Mouse (Mus musculus) MEL (cell line): Measurements from ENCODE around the gene Cga. TPM values are rescaled to one million over a fixed set of nuclear protein-coding genes. Genes with fewer than 3 reads are reported as not detected.

ENCODE experiments used
- DNase-seq: peaks from one replicate; pipeline ENCODE4 v3.0.0; 2011; ENCODE audit warnings: low read depth, low spot score
- H3K27ac ChIP-seq: 2 replicates; pipeline ENCODE4 v1.5.1; 2012; ENCODE audit warnings: low read depth, mild to moderate bottlenecking, control low read depth, low read length, moderate library complexity; ENCODE audit not compliant: control insufficient read depth
- H3K27me3 ChIP-seq, 2 experiments: fragments of 150-350 bp in 1 of 2; sonication (generic) in 1 of 2; 2 replicates each; pipeline ENCODE4 v1.6.1; 2012; ENCODE audit warnings: low read length in 2 of 2, mild to moderate bottlenecking in 2 of 2, improper control_type of control experiment in 1 of 2, moderate library complexity in 1 of 2; ENCODE audit not compliant: insufficient read depth in 2 of 2, control insufficient read depth in 1 of 2
- H3K36me3 ChIP-seq, 2 experiments: 2 replicates each; pipeline ENCODE4 v1.6.1; 2012 to 2014; ENCODE audit warnings: low read length in 2 of 2, improper control_type of control experiment in 1 of 2, inconsistent platforms in 1 of 2, mild to moderate bottlenecking in 1 of 2; ENCODE audit not compliant: insufficient read depth in 2 of 2, control insufficient read depth in 1 of 2
- H3K4me1 ChIP-seq, 2 experiments: fragments of 150-350 bp in 1 of 2; sonication (generic) in 1 of 2; 2 replicates each; pipeline ENCODE4 v1.6.1; 2012; ENCODE audit warnings: low read length in 2 of 2, improper control_type of control experiment in 1 of 2, mild to moderate bottlenecking in 1 of 2; ENCODE audit not compliant: insufficient read depth in 2 of 2, control insufficient read depth in 1 of 2
- H3K4me3 ChIP-seq, 2 experiments: fragments of 150-350 bp in 1 of 2; sonication (generic) in 1 of 2; 2 replicates each; pipeline ENCODE4 v1.5.1; 2012; ENCODE audit warnings: low read depth in 2 of 2, low read length in 2 of 2, mild to moderate bottlenecking in 2 of 2, moderate library complexity in 2 of 2, control low read depth in 1 of 2, improper control_type of control experiment in 1 of 2; ENCODE audit not compliant: control insufficient read depth in 1 of 2, insufficient read depth in 1 of 2
- H3K79me2 ChIP-seq: 2 replicates; pipeline ENCODE4 v1.6.1; 2012; ENCODE audit warnings: mild to moderate bottlenecking, low read length, moderate library complexity; ENCODE audit not compliant: control insufficient read depth, poor library complexity, insufficient read depth
- H3K9ac ChIP-seq: 2 replicates; pipeline ENCODE4 v1.6.1; 2012; ENCODE audit warnings: low read depth, mild to moderate bottlenecking, control low read depth, low read length, moderate library complexity; ENCODE audit not compliant: control insufficient read depth, poor library complexity, severe bottlenecking
- H3K9me3 ChIP-seq: fragments of 150-350 bp; sonication (generic); replicated peaks from 2 replicates; pipeline ENCODE4 v1.6.1; 2012; ENCODE audit warnings: mild to moderate bottlenecking, low read length, improper control_type of control experiment, moderate library complexity; ENCODE audit not compliant: insufficient read depth
- BHLHE40 ChIP-seq: IDR thresholded peaks from 2 replicates; pipeline ENCODE4 v1.6.1; 2012; ENCODE audit warnings: low read depth, mild to moderate bottlenecking, inconsistent platforms, low read length, improper control_type of control experiment, borderline replicate concordance
- CHD1 ChIP-seq: IDR thresholded peaks from 2 replicates; pipeline ENCODE4 v1.6.1; 2012; ENCODE audit warnings: low read depth, mild to moderate bottlenecking, inconsistent platforms, low read length, improper control_type of control experiment
- CHD2 ChIP-seq: IDR thresholded peaks from 2 replicates; pipeline ENCODE4 v1.6.1; 2011; ENCODE audit warnings: low read length, improper control_type of control experiment
- CTCF ChIP-seq, 3 experiments: IDR thresholded peaks in 2 of 3; conservative IDR thresholded peaks in 1 of 3; 2 replicates each; pipeline ENCODE4 v1.5.1; 2011 to 2012; ENCODE audit warnings: low read length in 3 of 3, low read depth in 2 of 3, mild to moderate bottlenecking in 2 of 3, improper control_type of control experiment in 1 of 3, inconsistent platforms in 1 of 3, mixed read lengths in 1 of 3, moderate library complexity in 1 of 3; ENCODE audit not compliant: control insufficient read depth in 1 of 3, insufficient read depth in 1 of 3, poor library complexity in 1 of 3, severe bottlenecking in 1 of 3
- E2F4 ChIP-seq: IDR thresholded peaks from 2 replicates; pipeline ENCODE4 v1.6.1; 2011; ENCODE audit warnings: low read depth, low read length, improper control_type of control experiment, borderline replicate concordance
- ELF1 ChIP-seq: IDR thresholded peaks from 2 replicates; pipeline ENCODE4 v1.6.1; 2014; ENCODE audit warnings: low read depth, mild to moderate bottlenecking, inconsistent platforms, low read length, improper control_type of control experiment, moderate library complexity
- EP300 ChIP-seq, 2 experiments: IDR thresholded peaks; 2 replicates each; pipeline ENCODE4 v1.6.1; 2011; ENCODE audit warnings: improper control_type of control experiment in 2 of 2, low read length in 2 of 2, low read depth in 1 of 2, mild to moderate bottlenecking in 1 of 2
- GATA1 ChIP-seq: IDR thresholded peaks from 2 replicates; pipeline ENCODE4 v1.6.1; 2011; ENCODE audit warnings: low read depth, low read length, improper control_type of control experiment
- HCFC1 ChIP-seq: IDR thresholded peaks from 2 replicates; pipeline ENCODE4 v1.6.1; 2012; ENCODE audit warnings: low read depth, mild to moderate bottlenecking, inconsistent platforms, low read length, improper control_type of control experiment, moderate library complexity
- JUND ChIP-seq: IDR thresholded peaks from 2 replicates; pipeline ENCODE4 v1.6.1; 2011; ENCODE audit warnings: low read depth, mild to moderate bottlenecking, improper control_type of control experiment, low read length
- MAX ChIP-seq: IDR thresholded peaks from 2 replicates; pipeline ENCODE4 v1.6.1; 2011; ENCODE audit warnings: low read length, improper control_type of control experiment
- MEF2A ChIP-seq: IDR thresholded peaks from 2 replicates; pipeline ENCODE4 v1.6.1; 2014; ENCODE audit warnings: low read depth, mild to moderate bottlenecking, inconsistent platforms, low read length, improper control_type of control experiment; ENCODE audit not compliant: poor library complexity, insufficient replicate concordance, severe bottlenecking; ENCODE audit errors: extremely low read depth
- MXI1 ChIP-seq: IDR thresholded peaks from 2 replicates; pipeline ENCODE4 v1.6.1; 2011; ENCODE audit warnings: mild to moderate bottlenecking, low read depth, low read length, improper control_type of control experiment
- MYB ChIP-seq: IDR thresholded peaks from 2 replicates; pipeline ENCODE4 v1.6.1; 2011; ENCODE audit warnings: mild to moderate bottlenecking, low read depth, low read length, improper control_type of control experiment
- MYC ChIP-seq: IDR thresholded peaks from 2 replicates; pipeline ENCODE4 v1.6.1; 2011; ENCODE audit warnings: low read depth, mild to moderate bottlenecking, low read length, improper control_type of control experiment, moderate library complexity
- NRF1 ChIP-seq: IDR thresholded peaks from 2 replicates; pipeline ENCODE4 v1.6.1; 2014; ENCODE audit warnings: low read depth, mild to moderate bottlenecking, inconsistent platforms, low read length, improper control_type of control experiment, moderate library complexity; ENCODE audit not compliant: poor library complexity, insufficient read depth, severe bottlenecking
- POLR2A ChIP-seq, 2 experiments: IDR thresholded peaks; 2 replicates each; pipeline ENCODE4 v1.6.1; 2011 to 2012; ENCODE audit warnings: low read length in 2 of 2, mild to moderate bottlenecking in 2 of 2, control low read depth in 1 of 2, improper control_type of control experiment in 1 of 2, low read depth in 1 of 2, moderate library complexity in 1 of 2; ENCODE audit not compliant: control insufficient read depth in 1 of 2, insufficient read depth in 1 of 2, poor library complexity in 1 of 2
- POLR2AphosphoS2 ChIP-seq: IDR thresholded peaks from 2 replicates; pipeline ENCODE4 v1.6.1; 2011; ENCODE audit warnings: low read length, improper control_type of control experiment
- POLR2AphosphoS5 ChIP-seq: IDR thresholded peaks from 2 replicates; pipeline ENCODE4 v1.6.1; 2012; ENCODE audit warnings: low read depth, borderline replicate concordance, mild to moderate bottlenecking, inconsistent platforms, low read length, moderate library complexity, mixed read lengths
- RAD21 ChIP-seq: IDR thresholded peaks from 2 replicates; pipeline ENCODE4 v1.6.1; 2011; ENCODE audit warnings: mild to moderate bottlenecking, low read depth, low read length, improper control_type of control experiment
- RCOR1 ChIP-seq: IDR thresholded peaks from 2 replicates; pipeline ENCODE4 v1.6.1; 2012; ENCODE audit warnings: low read depth, mild to moderate bottlenecking, inconsistent platforms, low read length, improper control_type of control experiment
- SIN3A ChIP-seq: IDR thresholded peaks from 2 replicates; pipeline ENCODE4 v1.6.1; 2012; ENCODE audit warnings: low read length, improper control_type of control experiment, inconsistent platforms
- TBP ChIP-seq: IDR thresholded peaks from 2 replicates; pipeline ENCODE4 v1.8.0; 2011; ENCODE audit warnings: low read depth, low read length, improper control_type of control experiment
- TCF12 ChIP-seq: IDR thresholded peaks from 2 replicates; pipeline ENCODE4 v1.6.1; 2014; ENCODE audit warnings: low read depth, mild to moderate bottlenecking, inconsistent platforms, low read length, improper control_type of control experiment, moderate library complexity
- UBTF ChIP-seq: IDR thresholded peaks from 2 replicates; pipeline ENCODE4 v1.6.1; 2012; ENCODE audit warnings: low read depth, mild to moderate bottlenecking, inconsistent platforms, low read length, improper control_type of control experiment, moderate library complexity, borderline replicate concordance; ENCODE audit not compliant: insufficient read depth
- USF1 ChIP-seq: IDR thresholded peaks from 2 replicates; pipeline ENCODE4 v1.6.1; 2014; ENCODE audit warnings: low read depth, mild to moderate bottlenecking, inconsistent platforms, low read length, improper control_type of control experiment, moderate library complexity
- USF2 ChIP-seq, 2 experiments: IDR thresholded peaks; 2 replicates each; pipeline ENCODE4 v1.6.1; 2011 to 2012; ENCODE audit warnings: improper control_type of control experiment in 2 of 2, low read length in 2 of 2, borderline replicate concordance in 1 of 2, inconsistent platforms in 1 of 2, low read depth in 1 of 2, mild to moderate bottlenecking in 1 of 2; ENCODE audit not compliant: insufficient read depth in 1 of 2
- ZC3H11A ChIP-seq: IDR thresholded peaks from 2 replicates; pipeline ENCODE4 v1.6.1; 2012; ENCODE audit warnings: low read depth, mild to moderate bottlenecking, inconsistent platforms, low read length, improper control_type of control experiment
- ZKSCAN1 ChIP-seq: IDR thresholded peaks from 2 replicates; pipeline ENCODE4 v1.6.1; 2012; ENCODE audit warnings: low read depth, mild to moderate bottlenecking, inconsistent platforms, low read length, improper control_type of control experiment, moderate library complexity
- ZMIZ1 ChIP-seq: IDR thresholded peaks from 2 replicates; pipeline ENCODE4 v1.6.1; 2012; ENCODE audit warnings: low read depth, mild to moderate bottlenecking, inconsistent platforms, low read length, improper control_type of control experiment, moderate library complexity
- polyA plus RNA-seq, 2 experiments: library from polyadenylated mRNA; stranded (reverse) in 1 of 2; unstranded in 1 of 2; fragments of >175 nt in 1 of 2; fragments of >200 nt in 1 of 2; gene quantifications; 2 replicates each; pipeline versions ENCODE4 v1.2.1 to v1.2.4; 2012; ENCODE audit warnings: low replicate concordance in 2 of 2, low read depth in 1 of 2; ENCODE audit not compliant: insufficient read length in 2 of 2, insufficient read depth in 1 of 2, missing spikeins in 1 of 2
- total RNA-seq: library from RNA; depleted of rRNA; stranded (reverse); fragments of 300-350 nt; gene quantifications from 2 replicates; pipeline ENCODE4 v1.2.3, GENCODE M21; 2012

Gene Cga
- total and polyA plus RNA-seq, 3 experiments, result not detected

DNA sequence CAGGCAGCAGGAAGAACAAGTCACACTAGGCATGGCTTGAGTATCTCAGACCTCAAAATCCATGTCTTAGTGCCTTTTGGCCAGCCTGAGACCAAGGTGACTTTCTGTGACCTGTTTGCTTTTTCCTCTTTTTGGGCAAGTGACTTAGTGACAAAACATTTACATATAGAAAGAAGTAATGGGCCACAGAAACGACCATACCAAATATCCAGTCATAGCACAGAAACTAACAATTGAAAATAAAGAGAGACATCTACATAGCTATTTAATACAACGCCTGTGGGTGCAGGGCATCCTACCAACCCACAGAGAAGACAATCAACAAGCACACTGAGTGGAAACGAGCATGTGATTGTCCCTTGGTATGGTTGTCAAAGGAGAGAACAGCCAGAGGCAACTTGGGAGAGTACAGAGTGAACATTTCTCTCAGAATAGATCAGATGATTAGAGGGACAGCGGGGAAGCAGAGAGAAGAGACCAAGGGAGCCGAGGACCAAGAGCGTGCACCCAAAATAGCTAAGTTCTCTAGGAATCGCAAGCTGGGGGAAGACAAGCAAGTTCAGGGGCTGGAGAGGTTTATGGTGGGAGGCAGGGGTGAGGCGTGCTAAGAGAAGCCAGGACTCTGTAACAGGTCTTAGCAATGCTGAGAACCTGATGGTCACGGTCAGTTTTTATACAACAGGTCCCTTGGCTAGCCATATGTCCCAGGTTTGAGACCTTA is 7.8 kb upstream of the Cga start (continued):
- no peak for TF ChIP-seq ELF1
- 0 out of 4 replicates have a peak, but pooled peaks of 1 of the 2 experiments have one; percentile 39 for TF ChIP-seq POLR2A (IDR thresholded peaks at IDR 0.05; ENCODE audit: control insufficient read depth in 1 of 2, insufficient read depth in 1 of 2, low read depth in 1 of 2, low read length in 2 of 2, poor library complexity in 1 of 2)
- no peak; the same call in 1 of the 2 replicates for TF ChIP-seq MXI1
- peak; percentile 25 for TF ChIP-seq SIN3A
- TF ChIP-seq CTCF (IDR thresholded peaks at IDR 0.05 in 2 of 3, conservative IDR thresholded peaks at IDR 0.05 in 1 of 3; ENCODE audit: control insufficient read depth in 1 of 3, insufficient read depth in 1 of 3, low read depth in 2 of 3, low read length in 3 of 3, poor library complexity in 1 of 3, severe bottlenecking in 1 of 3), result no peak
- TF ChIP-seq HCFC1, result no peak
- TF ChIP-seq MEF2A, result no peak
- TF ChIP-seq USF1, result peak; percentile 36; the same call in 1 of the 2 replicates
- TF ChIP-seq POLR2AphosphoS2, result no peak
- TF ChIP-seq USF2 (IDR thresholded peaks at IDR 0.05; ENCODE audit: borderline replicate concordance in 1 of 2, insufficient read depth in 1 of 2, low read depth in 1 of 2, low read length in 2 of 2), result no peak
- TF ChIP-seq MYC, result 0 out of 2 replicates have a peak, but pooled peaks have one; percentile 40
- TF ChIP-seq TCF12, result no peak
- TF ChIP-seq JUND, result no peak
- TF ChIP-seq UBTF, result no peak
- no peak; the same call in 1 of the 2 replicates for TF ChIP-seq MAX
- TF ChIP-seq E2F4, result no peak

DNA sequence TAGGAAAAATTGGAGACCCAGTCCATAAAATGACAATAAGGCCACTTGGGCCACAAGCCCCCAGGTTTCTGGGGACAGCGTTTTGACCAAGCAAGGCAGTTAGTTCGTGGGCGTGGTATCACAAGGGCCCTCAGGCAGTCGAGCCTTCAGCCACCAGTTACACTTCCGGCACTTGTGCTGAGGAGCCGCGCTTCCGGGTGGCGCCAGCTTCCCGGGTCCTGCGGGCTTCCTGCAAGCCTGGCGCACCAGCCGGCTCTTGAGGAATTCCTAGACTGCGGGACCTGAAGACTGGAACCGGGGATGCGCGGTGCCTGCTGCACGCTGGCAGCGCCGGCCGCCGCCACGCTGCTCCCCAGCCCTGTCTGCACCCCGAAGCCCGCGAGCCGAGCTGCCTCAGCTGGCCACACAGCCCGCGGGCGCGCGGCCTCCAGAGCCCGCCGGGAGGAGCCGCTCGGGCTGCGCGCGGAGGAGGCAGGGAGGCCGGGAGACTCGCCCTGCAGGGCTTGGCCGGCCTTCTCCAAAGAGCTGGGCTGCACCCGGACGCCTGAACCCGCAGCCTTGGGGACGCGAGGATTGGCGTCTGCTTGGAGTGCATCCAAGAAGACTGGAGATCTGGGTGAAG is 7.0 kb upstream of the Cga start:
- H3K4me1 ChIP-seq, result peaks cover 10 to 18% of the 10 kb centered on the region in 2 experiments
- H3K79me2 ChIP-seq, result peaks cover 23% of the 10 kb centered on the region
- H3K9ac ChIP-seq, result peak overlapping the region; percentile 99
- no peaks in the 10 kb centered on the region for H3K9me3 ChIP-seq
- no peaks in the 10 kb centered on the region; a peak in 1 of 4 replicates for H3K27me3 ChIP-seq
- peak overlapping the region; percentile 60 to 77 for H3K4me3 ChIP-seq
- H3K27ac ChIP-seq, result peak overlapping the region; percentile 91
- peak; percentile 93 for DNase-seq
- H3K36me3 ChIP-seq, result peaks cover 0 to 24% of the 10 kb centered on the region in 2 experiments; a peak in 2 of 4 replicates
- TF ChIP-seq UBTF, result peak; percentile 89
- TF ChIP-seq TBP, result peak; percentile 97
- no peak; a peak in 1 of 4 replicates for TF ChIP-seq EP300 (IDR thresholded peaks at IDR 0.05; ENCODE audit: low read depth in 1 of 2, low read length in 2 of 2)
- no peak for TF ChIP-seq RAD21
- no peak for TF ChIP-seq MXI1
- no peak for TF ChIP-seq USF2 (IDR thresholded peaks at IDR 0.05; ENCODE audit: borderline replicate concordance in 1 of 2, insufficient read depth in 1 of 2, low read depth in 1 of 2, low read length in 2 of 2)
- no peak for TF ChIP-seq CTCF (IDR thresholded peaks at IDR 0.05 in 2 of 3, conservative IDR thresholded peaks at IDR 0.05 in 1 of 3; ENCODE audit: control insufficient read depth in 1 of 3, insufficient read depth in 1 of 3, low read depth in 2 of 3, low read length in 3 of 3, poor library complexity in 1 of 3, severe bottlenecking in 1 of 3)
- TF ChIP-seq SIN3A, result peak; percentile 68; the same call in 1 of the 2 replicates
- TF ChIP-seq ZKSCAN1, result no peak
- no peak for TF ChIP-seq BHLHE40
- no peak; the same call in 1 of the 2 replicates for TF ChIP-seq POLR2AphosphoS2
- peak; percentile 61; the same call in 1 of the 2 replicates for TF ChIP-seq MYB
- TF ChIP-seq E2F4, result no peak
- TF ChIP-seq GATA1, result no peak
- TF ChIP-seq ZMIZ1, result peak; percentile 69
- no peak for TF ChIP-seq RCOR1
- no peak for TF ChIP-seq NRF1
- no peak for TF ChIP-seq POLR2AphosphoS5
- no peak for TF ChIP-seq ZC3H11A
- TF ChIP-seq CHD2, result no peak
- no peak for TF ChIP-seq MAX
- TF ChIP-seq TCF12, result peak; percentile 93
- TF ChIP-seq CHD1, result no peak
